Mouse (Mus musculus): ENCODE measurements at regions not wholly inside any gene's neighbourhood (a gene's known extent, or its start where the extent isn't known, plus 50 kb on each side); places are given as distances from the start of the nearest gene placed in this dataset.

GRCm38 (mm10) chr1:77896226-77896625 is 300.7 kb downstream of the Pax3 start:
- no peak for TF ChIP-seq POLR2A (IDR thresholded peaks at IDR 0.05; ENCODE audit: low read depth, low read length)
- TF ChIP-seq CTCF (IDR thresholded peaks at IDR 0.05; ENCODE audit: borderline replicate concordance, insufficient read depth, low read length), result no peak
